Mouse (Mus musculus): ENCODE measurements around the gene Topors.

GRCm38 (mm10) chr4:40299169-40299568 lies 29.5 kb upstream of the Topors start:
- no peak for TF ChIP-seq CTCF (IDR thresholded peaks at IDR 0.05; ENCODE audit: low read depth, low read length)
- TF ChIP-seq POLR2A (IDR thresholded peaks at IDR 0.05; ENCODE audit: borderline replicate concordance, low read depth, low read length) = no peak
